Mouse (Mus musculus) kidney, embryonic 15.5 days (tissue): Measurements from ENCODE around the gene Nbas. TPM values are rescaled to one million over a fixed set of nuclear protein-coding genes. Genes with fewer than 3 reads are reported as not detected.

Experiments used
- ATAC-seq: fragments of 200-750 bp; cut with Nextera tagmentation; replicated peaks from 2 replicates; pipeline ENCODE4 v1.8.0; 2017; ENCODE audit warnings: moderate TSS enrichment; ENCODE audit not compliant: low FRiP score
- H3K27ac ChIP-seq: fragments of 300-500 bp; sonication (generic); 2 replicates; pipeline ENCODE4 v1.5.1; 2015; ENCODE audit warnings: mild to moderate bottlenecking, inconsistent platforms
- H3K27me3 ChIP-seq: fragments of 300-500 bp; sonication (generic); 2 replicates; pipeline ENCODE4 v1.6.1; 2015; ENCODE audit warnings: inconsistent platforms
- H3K36me3 ChIP-seq: fragments of 300-500 bp; sonication (generic); 2 replicates; pipeline ENCODE4 v1.6.1; 2015; ENCODE audit warnings: inconsistent platforms
- H3K4me1 ChIP-seq: fragments of 300-500 bp; sonication (generic); 2 replicates; pipeline ENCODE4 v1.6.1; 2015; ENCODE audit warnings: inconsistent platforms
- H3K4me2 ChIP-seq: fragments of 300-500 bp; sonication (generic); 2 replicates; pipeline ENCODE4 v1.6.1; 2015; ENCODE audit warnings: moderate library complexity, mild to moderate bottlenecking, inconsistent platforms
- H3K4me3 ChIP-seq: fragments of 300-500 bp; sonication (generic); replicated peaks from 2 replicates; pipeline ENCODE4 v1.5.1; 2015; ENCODE audit warnings: mild to moderate bottlenecking, inconsistent platforms
- H3K9ac ChIP-seq: fragments of 300-500 bp; sonication (generic); 2 replicates; pipeline ENCODE4 v1.6.1; 2015; ENCODE audit warnings: mild to moderate bottlenecking, inconsistent platforms
- H3K9me3 ChIP-seq: fragments of 300-500 bp; sonication (generic); replicated peaks from 2 replicates; pipeline ENCODE4 v1.6.1; 2016; ENCODE audit warnings: inconsistent platforms
- WGBS: fragments of 180-500 bp; shearing (Covaris S2); methylation state at CpG from one replicate; pipeline ENCODE4 v1.1.7; 2015; ENCODE audit warnings: mixed read lengths; 5-methylcytosine and 5-hydroxymethylcytosine counted together
- polyA plus RNA-seq: library from polyadenylated mRNA; unstranded; fragments of >200 nt; fragmentation: Nextera tagmentation; extraction: Ambion mirVana; gene quantifications from 2 replicates; pipeline ENCODE4 v1.2.1, GENCODE M21; 2015

Nbas gene
- 11.7 and 14.5 TPM in 2 replicates for polyA plus RNA-seq

DNA sequence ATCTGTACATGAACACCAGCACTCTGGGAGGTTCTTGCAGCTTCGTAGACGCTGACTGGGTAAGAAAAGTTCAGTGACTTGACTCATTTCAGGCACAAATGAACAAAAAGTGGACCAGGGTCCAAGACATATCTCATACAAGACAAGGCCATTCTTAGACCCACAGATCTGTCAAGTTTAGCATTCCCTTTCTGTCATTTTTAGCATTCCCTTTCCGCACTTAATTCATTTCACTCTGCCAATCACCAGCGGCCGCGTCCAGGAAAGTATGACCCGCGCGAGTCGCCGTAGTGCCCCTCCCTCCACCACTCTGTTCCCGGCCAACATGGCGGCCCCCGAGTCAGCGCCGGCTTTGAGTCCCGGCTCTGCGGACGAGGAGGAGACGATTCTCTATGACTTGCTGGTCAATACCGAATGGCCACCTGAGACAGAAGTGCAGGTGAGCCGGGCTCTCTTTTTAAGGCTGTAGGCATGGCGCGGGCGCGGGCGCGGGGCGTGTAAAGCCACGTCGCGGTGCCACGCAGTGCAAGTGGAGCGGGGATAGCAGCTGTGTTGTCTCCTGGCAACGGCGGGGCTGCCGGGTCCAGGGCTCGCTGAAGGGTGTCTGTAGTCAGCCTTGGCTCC is at the start of gene Nbas:
Gene Nbas (plus strand): TSS at position 308 of the 624 bp plus-strand sequence.
- Histone ChIP-seq H3K9ac (peak within 1 kb of the TSS; percentile 79), H3K36me3 (peaks cover 4% of the 10 kb centered on the region; the same call in 1 of the 2 replicates), H3K4me3 (peak within 1 kb of the TSS; percentile 92), H3K27me3 (no peaks in the 10 kb centered on the region), H3K27ac (peak within 1 kb of the TSS; percentile 49; the same call in 1 of the 2 replicates), H3K9me3 (no peaks in the 10 kb centered on the region), H3K4me1 (peaks cover 10% of the 10 kb centered on the region), H3K4me2 (peak within 1 kb of the TSS; percentile 71)
- ATAC-seq: peak; percentile 94
- 3% methylated on average over 38 of the region's 38 CpGs for WGBS

DNA sequence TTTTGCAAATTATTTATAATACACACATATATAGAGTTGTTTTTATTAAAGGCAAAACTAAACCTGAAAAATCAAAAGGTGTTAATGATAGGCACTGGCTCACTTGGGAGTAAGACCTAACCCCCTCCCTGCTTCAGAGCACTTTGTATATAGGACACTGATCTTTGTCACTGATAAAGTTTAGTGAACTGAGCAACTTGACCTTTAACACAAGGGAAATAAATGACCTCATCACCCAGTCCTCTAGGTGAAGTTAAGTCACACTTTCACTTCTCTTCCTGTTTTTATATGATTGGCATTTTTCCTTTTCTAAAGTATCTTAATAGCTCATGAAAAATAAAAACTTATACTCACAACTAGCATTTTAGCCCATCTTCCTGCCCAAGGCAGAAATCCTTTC is 26.5 kb upstream of the Nbas start:
- Histone ChIP-seq H3K9ac (no peak overlapping the region), H3K27ac (no peak overlapping the region), H3K4me1 (peaks cover 3% of the 10 kb centered on the region; the same call in 1 of the 2 replicates), H3K9me3 (no peaks in the 10 kb centered on the region), H3K27me3 (no peaks in the 10 kb centered on the region), H3K36me3 (peaks cover 72% of the 10 kb centered on the region), H3K4me2 (no peak overlapping the region), H3K4me3 (no peak overlapping the region)
- ATAC-seq: no peak

DNA sequence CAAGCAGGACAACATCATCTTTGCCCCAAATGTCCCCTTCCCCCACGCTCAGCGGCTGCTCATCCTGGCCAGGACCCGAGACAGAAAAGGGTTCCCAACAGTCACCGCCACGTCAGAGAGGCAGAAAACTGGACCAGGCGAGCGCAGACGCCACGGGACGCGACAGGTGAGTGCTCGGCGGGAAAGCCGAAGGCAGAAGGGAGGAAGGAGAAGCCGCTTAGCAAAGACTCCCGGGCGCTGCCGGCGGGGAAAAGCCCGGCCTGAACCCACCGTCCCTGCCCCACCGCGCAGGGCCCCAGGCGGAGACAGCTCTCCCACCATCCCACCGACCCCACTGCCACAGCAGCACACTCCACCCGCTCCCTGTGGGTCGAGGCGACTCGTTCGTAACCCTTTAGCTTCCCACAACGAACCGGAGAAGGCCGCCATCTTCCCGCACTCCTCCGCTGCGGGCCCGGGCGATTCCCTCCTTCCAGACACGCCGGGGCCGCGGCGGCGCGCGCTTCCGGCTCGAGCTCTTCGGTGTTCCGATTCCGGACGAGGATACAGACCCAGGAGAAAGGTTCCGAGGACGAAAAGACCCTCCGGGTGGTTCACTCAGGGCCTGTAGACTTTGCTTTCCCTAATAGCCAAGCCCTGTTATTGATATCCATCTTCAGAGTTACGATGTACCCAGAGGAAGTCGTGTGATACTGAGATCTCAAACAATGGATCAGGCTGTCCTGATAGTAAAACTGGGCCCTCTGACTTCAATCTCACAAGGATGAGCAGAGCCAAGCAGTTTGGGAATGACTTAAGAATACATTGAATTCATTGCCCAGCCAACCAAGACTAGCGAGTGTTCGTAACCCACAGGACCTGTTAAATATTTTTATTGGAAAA is 20.0 kb upstream of the Nbas start, which contains the start of gene Ddx1:
Gene Ddx1 (minus strand): TSS at position 523 of the 882 bp plus-strand sequence.
- H3K9me3 ChIP-seq: no peaks in the 10 kb centered on the region
- peak within 1 kb of the TSS; percentile 56 for H3K4me2 ChIP-seq
- peak within 1 kb of the TSS; percentile 87 for H3K4me3 ChIP-seq
- peak within 1 kb of the TSS; percentile 86 for H3K9ac ChIP-seq
- peak; percentile 93 for ATAC-seq
- H3K27me3 ChIP-seq: no peaks in the 10 kb centered on the region
- WGBS: 2% methylated on average over 59 of the region's 59 CpGs
- peaks cover 15% of the 10 kb centered on the region for H3K4me1 ChIP-seq
- H3K27ac ChIP-seq: peak within 1 kb of the TSS; percentile 89
- peaks cover 19% of the 10 kb centered on the region for H3K36me3 ChIP-seq

DNA sequence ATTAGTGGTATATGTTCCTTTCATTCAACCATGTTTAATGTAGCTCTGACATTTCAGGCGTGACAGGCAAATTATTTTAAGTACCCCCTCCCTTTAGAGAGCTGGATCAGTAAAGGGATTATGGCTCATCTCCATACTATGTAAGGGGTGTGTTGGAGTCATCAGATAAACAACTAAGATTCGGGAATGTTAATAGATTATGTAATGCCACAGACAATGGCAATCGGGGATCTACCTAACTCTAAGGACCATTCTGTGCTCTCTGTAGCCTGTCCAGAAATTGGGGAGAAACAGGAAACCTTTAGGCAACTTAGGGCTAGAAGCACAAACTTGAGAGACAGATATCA is 19.4 kb upstream of the Nbas start:
- Histone ChIP-seq H3K9ac (peak overlapping the region; percentile 86), H3K27ac (no peak overlapping the region), H3K4me1 (peaks cover 15% of the 10 kb centered on the region), H3K36me3 (peaks cover 13% of the 10 kb centered on the region), H3K4me3 (peak overlapping the region; percentile 87), H3K27me3 (no peaks in the 10 kb centered on the region), H3K9me3 (no peaks in the 10 kb centered on the region), H3K4me2 (peak overlapping the region; percentile 56)
- peak; percentile 17; the same call in 1 of the 2 replicates for ATAC-seq
- WGBS: 83% methylated on average over 3 of the region's 3 CpGs

DNA sequence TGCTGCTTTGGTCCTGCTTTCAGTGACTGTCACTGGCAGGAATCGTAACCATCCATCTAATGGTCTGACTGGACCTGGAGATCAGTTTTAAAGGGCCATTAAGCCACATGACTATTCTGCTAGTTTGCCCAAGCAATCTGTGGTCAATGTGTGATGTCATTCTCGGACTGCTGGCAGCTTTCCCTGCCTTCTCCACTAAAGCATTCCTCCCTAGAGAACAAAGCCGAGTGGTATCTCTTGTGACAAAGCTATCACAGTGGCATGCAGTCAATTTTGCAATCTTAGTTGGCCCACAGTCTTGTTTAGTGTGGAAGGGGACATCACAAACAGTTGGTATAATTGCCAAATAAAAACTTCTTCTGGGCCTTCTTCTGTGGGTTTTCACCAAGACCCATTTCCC is 13.9 kb upstream of the Nbas start:
- WGBS: 33% methylated on average over 3 of the region's 3 CpGs
- no peak for ATAC-seq
- H3K27me3 ChIP-seq: no peaks in the 10 kb centered on the region; the same call in 1 of the 2 replicates
- H3K36me3 ChIP-seq: no peaks in the 10 kb centered on the region
- H3K27ac ChIP-seq: no peak overlapping the region
- no peak overlapping the region for H3K4me3 ChIP-seq
- H3K4me1 ChIP-seq: 0 out of 2 replicates have a peak, but pooled peaks cover 4% of the 10 kb centered on the region
- no peak overlapping the region for H3K4me2 ChIP-seq
- no peak overlapping the region for H3K9ac ChIP-seq
- no peaks in the 10 kb centered on the region for H3K9me3 ChIP-seq

DNA sequence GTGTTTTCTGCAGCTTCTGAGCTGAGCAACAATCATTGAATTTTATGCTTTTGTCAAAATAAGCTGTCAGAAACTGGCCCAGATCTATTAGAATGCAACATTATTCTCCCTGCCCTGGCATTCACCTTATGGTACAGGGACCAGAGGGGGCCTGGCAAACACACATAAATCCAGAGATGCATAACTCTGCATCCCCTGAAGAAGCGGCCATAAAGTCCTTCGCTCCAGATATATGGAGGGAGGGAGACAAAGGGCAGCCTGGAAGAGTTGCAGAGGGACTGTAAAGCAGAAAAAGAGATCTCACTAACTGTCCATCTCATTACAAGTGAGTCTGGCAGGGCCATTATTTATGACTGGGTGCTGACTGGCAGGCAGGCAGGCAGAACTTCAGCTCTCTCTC is 13.2 kb upstream of the Nbas start:
- Histone ChIP-seq H3K27me3 (no peaks in the 10 kb centered on the region; the same call in 1 of the 2 replicates), H3K36me3 (no peaks in the 10 kb centered on the region), H3K9me3 (no peaks in the 10 kb centered on the region), H3K4me1 (0 out of 2 replicates have a peak, but pooled peaks cover 4% of the 10 kb centered on the region), H3K9ac (no peak overlapping the region), H3K4me2 (no peak overlapping the region), H3K4me3 (no peak overlapping the region), H3K27ac (no peak overlapping the region)
- no peak for ATAC-seq
- WGBS: 32% methylated on average over 2 of the region's 2 CpGs

DNA sequence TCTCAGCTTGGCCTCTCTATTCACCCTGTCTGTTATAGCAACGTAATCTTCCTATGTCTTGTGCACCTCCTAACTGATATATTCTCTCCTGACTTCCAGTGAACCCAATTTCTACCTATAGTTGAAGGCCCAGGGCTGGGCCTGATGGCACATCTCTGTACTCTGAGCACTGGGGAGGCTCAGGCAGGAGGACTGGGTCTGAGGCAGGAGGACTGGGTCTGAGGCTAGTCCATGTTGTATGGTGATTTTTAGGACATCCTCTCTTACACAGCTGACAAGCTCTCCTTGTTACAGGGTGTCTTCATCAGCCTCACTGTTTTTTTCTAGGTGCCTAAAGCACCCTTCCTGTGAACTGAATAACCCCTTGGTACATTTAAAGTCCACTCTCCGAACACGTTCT is 521 bp upstream of the Nbas start:
- Histone ChIP-seq H3K4me1 (peaks cover 10% of the 10 kb centered on the region), H3K27me3 (no peaks in the 10 kb centered on the region), H3K4me3 (peak overlapping the region; percentile 92), H3K36me3 (no peaks in the 10 kb centered on the region), H3K27ac (no peak overlapping the region), H3K9ac (peak overlapping the region; percentile 79; the same call in 1 of the 2 replicates), H3K4me2 (peak overlapping the region; percentile 71), H3K9me3 (no peaks in the 10 kb centered on the region)
- ATAC-seq: peak; percentile 31; the same call in 1 of the 2 replicates
- WGBS: 53% methylated on average over 3 of the region's 3 CpGs

DNA sequence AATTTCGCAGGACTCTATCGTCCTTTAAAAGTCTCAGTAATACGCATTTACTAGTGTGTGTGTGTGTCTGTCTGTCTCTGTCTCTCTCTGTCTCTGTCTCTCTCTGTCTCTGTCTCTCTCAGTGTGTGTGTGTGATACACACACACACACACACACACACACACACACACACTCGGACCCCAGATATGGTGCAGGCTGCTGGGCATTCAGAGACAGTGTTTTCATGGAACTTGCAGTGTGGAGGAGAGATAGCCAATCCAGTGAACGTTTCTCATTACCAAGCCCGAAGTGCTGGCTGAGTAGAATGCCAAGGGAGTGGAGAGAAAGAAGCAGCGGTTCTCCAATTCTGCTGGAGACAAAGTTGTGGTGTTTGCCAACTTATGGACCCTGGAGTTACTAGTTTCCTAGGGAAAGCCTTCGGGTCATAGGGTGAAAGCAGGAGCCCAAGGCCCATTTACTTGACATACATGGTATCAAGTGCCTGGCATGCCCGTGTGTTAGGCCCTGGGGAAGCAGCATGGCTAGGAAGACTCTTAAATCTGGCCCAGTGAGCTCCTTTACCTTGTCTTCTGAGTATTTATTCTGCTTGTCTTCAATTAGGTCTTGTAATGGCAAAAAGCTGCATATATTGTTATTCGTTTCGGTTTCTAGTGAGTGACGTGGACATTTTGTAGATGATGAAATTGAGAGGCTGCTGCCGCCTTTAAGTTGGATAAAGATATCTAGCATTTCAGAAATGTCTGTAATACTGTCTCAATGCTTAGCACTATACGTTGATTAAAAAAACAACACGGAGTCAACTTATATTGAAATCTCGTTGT is 847 bp downstream of the Nbas start:
- 49% methylated on average over 16 of the region's 16 CpGs for WGBS
- peak; percentile 22; the same call in 1 of the 2 replicates for ATAC-seq
- H3K4me3 ChIP-seq: peak overlapping the region; percentile 92
- peaks cover 10% of the 10 kb centered on the region for H3K4me1 ChIP-seq
- no peak overlapping the region for H3K27ac ChIP-seq
- peak overlapping the region; percentile 79 for H3K9ac ChIP-seq
- peak overlapping the region; percentile 71 for H3K4me2 ChIP-seq
- H3K27me3 ChIP-seq: no peaks in the 10 kb centered on the region
- no peaks in the 10 kb centered on the region for H3K9me3 ChIP-seq
- peaks cover 11% of the 10 kb centered on the region for H3K36me3 ChIP-seq

DNA sequence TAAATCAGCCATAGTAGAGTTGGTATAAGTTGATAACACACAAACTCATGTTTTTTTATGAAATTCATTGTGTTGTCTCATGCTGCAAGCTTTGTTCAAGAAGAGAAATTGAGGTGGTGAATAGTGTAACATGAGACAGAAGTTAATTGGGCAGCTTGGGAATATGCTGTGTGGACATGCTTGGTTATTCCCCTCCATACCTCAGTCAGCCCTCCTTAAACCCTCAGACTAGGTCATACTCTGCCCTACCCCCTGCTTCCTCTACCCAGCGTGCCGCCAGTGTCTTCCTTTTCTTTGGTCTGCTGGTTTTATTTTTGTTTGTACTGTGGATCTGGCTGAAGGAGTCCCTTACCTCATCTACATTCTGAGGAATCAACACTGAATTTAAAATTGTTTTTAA is 22.5 kb downstream of the Nbas start:
- Histone ChIP-seq H3K27ac (no peak overlapping the region), H3K4me1 (no peaks in the 10 kb centered on the region), H3K36me3 (peaks cover 15% of the 10 kb centered on the region; the same call in 1 of the 2 replicates), H3K4me3 (no peak overlapping the region), H3K27me3 (no peaks in the 10 kb centered on the region), H3K4me2 (no peak overlapping the region), H3K9me3 (no peaks in the 10 kb centered on the region), H3K9ac (no peak overlapping the region)
- peak; percentile 77 for ATAC-seq
- WGBS: 54% methylated on average over 2 of the region's 2 CpGs

DNA sequence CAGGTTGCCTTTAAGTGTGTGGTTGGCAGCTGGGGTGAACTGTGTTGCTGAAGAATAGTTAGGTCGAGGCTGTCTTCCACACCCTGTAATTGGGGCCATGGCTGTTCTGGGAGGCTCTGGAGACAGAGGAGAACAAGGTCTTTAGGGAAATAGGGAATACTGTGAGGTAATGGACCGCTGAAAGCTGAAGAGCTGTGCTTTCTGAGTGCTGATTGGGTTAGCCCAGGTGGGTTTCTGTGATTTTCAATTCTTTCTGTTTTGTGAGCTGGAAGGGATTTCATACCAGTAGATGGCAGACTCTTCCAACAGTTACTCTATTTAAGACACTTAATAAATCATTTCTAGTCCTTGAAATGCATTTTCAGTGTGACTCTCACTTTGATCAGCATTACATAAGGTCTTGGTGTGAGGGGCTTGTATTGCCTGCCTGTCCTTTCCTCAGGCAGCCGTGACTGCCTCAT is 24.5 kb downstream of the Nbas start:
- Histone ChIP-seq H3K27ac (no peak overlapping the region), H3K9me3 (no peaks in the 10 kb centered on the region), H3K4me3 (no peak overlapping the region), H3K27me3 (no peaks in the 10 kb centered on the region), H3K4me1 (no peaks in the 10 kb centered on the region), H3K9ac (no peak overlapping the region), H3K4me2 (no peak overlapping the region), H3K36me3 (peaks cover 11% of the 10 kb centered on the region; the same call in 1 of the 2 replicates)
- WGBS: 27% methylated on average over 3 of the region's 3 CpGs
- ATAC-seq: no peak

DNA sequence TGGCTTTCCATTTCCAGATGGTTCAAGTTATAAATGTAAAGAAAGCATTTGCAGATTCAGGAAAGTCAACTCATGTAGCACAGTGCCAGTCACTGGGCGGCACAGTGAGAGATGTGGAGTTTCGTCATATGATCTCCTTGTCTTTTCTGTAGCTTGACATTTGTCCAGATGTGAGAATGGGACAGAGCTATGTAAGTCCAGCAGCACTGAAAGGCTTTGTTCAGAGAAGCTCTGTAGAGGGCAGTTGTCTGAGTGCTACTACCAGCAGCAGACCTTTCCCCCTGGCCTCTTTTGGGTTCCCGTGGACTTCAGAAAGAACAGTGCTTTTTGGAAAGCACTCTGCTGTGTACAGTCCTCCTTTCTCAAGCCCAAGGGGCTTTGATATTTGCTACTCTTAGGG is 34.1 kb downstream of the Nbas start:
- Histone ChIP-seq H3K9me3 (no peaks in the 10 kb centered on the region), H3K4me3 (no peak overlapping the region), H3K36me3 (peaks cover 21% of the 10 kb centered on the region; the same call in 1 of the 2 replicates), H3K4me1 (no peaks in the 10 kb centered on the region), H3K9ac (no peak overlapping the region), H3K4me2 (no peak overlapping the region), H3K27me3 (no peaks in the 10 kb centered on the region), H3K27ac (no peak overlapping the region)
- WGBS: 78% methylated on average over 3 of the region's 3 CpGs
- no peak for ATAC-seq
